Comparison of ENCODE assay signal across 16 mouse cellular contexts in genomic region chr13:54374106-54374706, GRCm38 (mm10). TPM values are rescaled to one million over a fixed set of nuclear protein-coding genes. Genes with fewer than 3 reads are reported as not detected.
DNase-seq lines count a peak whose midpoint lies in the region; ATAC-seq and TF ChIP-seq lines count a peak whose summit lies in the region.
"Had no signal": no experiment of that assay in that cellular context is flagged by ENCODE, and none has a peak within 500 bp of the region (broad histone marks: within the 10 kb centered on the region; RNA-seq: fewer than 3 reads in every experiment).

No protein-coding gene starts in this region.

- WGBS in neural tube, embryonic 12.5 days, result 37% methylated on average over 9 of the region's 9 CpGs
- 31% methylated on average over 9 of the region's 9 CpGs for WGBS in forebrain, postnatal 0 days
- WGBS in neural tube, embryonic 15.5 days, result 25% methylated on average over 9 of the region's 9 CpGs
- 51% methylated on average over 9 of the region's 9 CpGs for WGBS in lung, adult 2 months
- 44% methylated on average over 9 of the region's 9 CpGs for WGBS in intestine, embryonic 15.5 days

- DNase-seq in cerebellum, adult 9-10 months, result peak; percentile 66
- no peak for DNase-seq in neural tube, embryonic 10.5 days (ENCODE audit: extremely low spot score, low spot score)
- DNase-seq in forebrain, postnatal 0 days, result peak; percentile 79
- no peak for DNase-seq in lung, adult 2 months
- DNase-seq: adrenal gland, postnatal 36 days; heart, postnatal 4 days; kidney, adult 8-10 months; lung, postnatal 36 days; thymus, adult 18-20 months had no signal

- no peak for TF ChIP-seq POLR2A in lung, adult 2 months (IDR thresholded peaks at IDR 0.05; ENCODE audit: borderline replicate concordance, extremely low read depth, low read depth, low read length)

- H3K36me3 ChIP-seq in neural tube, embryonic 12.5 days, result peaks cover 7% of the 10 kb centered on the region; the same call in 1 of the 2 replicates
- peaks cover under 1% of the 10 kb centered on the region; the same call in 1 of the 2 replicates for H3K36me3 ChIP-seq in forebrain, postnatal 0 days (ENCODE audit: insufficient read depth)
- no peaks in the 10 kb centered on the region for H3K36me3 ChIP-seq in neural tube, embryonic 15.5 days
- H3K36me3 ChIP-seq in intestine, embryonic 15.5 days, result no peaks in the 10 kb centered on the region
- H3K36me3 ChIP-seq: embryonic facial prominence, embryonic 15.5 days; heart, embryonic 10.5 days; liver, embryonic 15.5 days had no signal

- no peak for ATAC-seq in cerebellum, adult (ENCODE audit: insufficient number of reproducible peaks, low FRiP score, low TSS enrichment)
- ATAC-seq in neural tube, embryonic 12.5 days (ENCODE audit: low FRiP score, low read depth), result no peak
- 0 out of 2 replicates have a peak, but pooled peaks have one; percentile 3 for ATAC-seq in forebrain, postnatal 0 days
- ATAC-seq in neural tube, embryonic 15.5 days (ENCODE audit: low FRiP score), result no peak
- no peak for ATAC-seq in intestine, embryonic 15.5 days

- peaks cover 5% of the 10 kb centered on the region for H3K27me3 ChIP-seq in neural tube, embryonic 12.5 days (replicated peaks)
- no peaks in the 10 kb centered on the region for H3K27me3 ChIP-seq in forebrain, postnatal 0 days (ENCODE audit: insufficient read depth, low read length)
- peaks cover 12% of the 10 kb centered on the region; the same call in 1 of the 2 replicates for H3K27me3 ChIP-seq in neural tube, embryonic 15.5 days (replicated peaks)
- peaks cover 5% of the 10 kb centered on the region; the same call in 1 of the 2 replicates for H3K27me3 ChIP-seq in intestine, embryonic 15.5 days (replicated peaks)

- TF ChIP-seq CTCF in forebrain, postnatal 0 days (IDR thresholded peaks at IDR 0.05; ENCODE audit: low read depth), result no peak
- no peak for TF ChIP-seq CTCF in lung, adult 2 months (IDR thresholded peaks at IDR 0.05; ENCODE audit: insufficient read depth, low read length)

- H3K27ac ChIP-seq in neural tube, embryonic 12.5 days, result no peak overlapping the region
- H3K27ac ChIP-seq in forebrain, postnatal 0 days (ENCODE audit: low read depth, low read length), result peak overlapping the region; percentile 70
- H3K27ac ChIP-seq in neural tube, embryonic 15.5 days (replicated peaks), result no peak overlapping the region
- no peak overlapping the region for H3K27ac ChIP-seq in intestine, embryonic 15.5 days
- H3K27ac ChIP-seq: embryonic facial prominence, embryonic 15.5 days; heart, embryonic 10.5 days; liver, embryonic 15.5 days had no signal

- peaks cover 35% of the 10 kb centered on the region for H3K4me1 ChIP-seq in neural tube, embryonic 12.5 days
- H3K4me1 ChIP-seq in forebrain, postnatal 0 days (ENCODE audit: insufficient read depth), result peaks cover 18% of the 10 kb centered on the region; the same call in 1 of the 2 replicates
- H3K4me1 ChIP-seq in neural tube, embryonic 15.5 days, result peaks cover 49% of the 10 kb centered on the region
- H3K4me1 ChIP-seq in lung, adult 2 months (ENCODE audit: control insufficient read depth, insufficient read depth, low read length), result no peaks in the 10 kb centered on the region
- peaks cover 27% of the 10 kb centered on the region for H3K4me1 ChIP-seq in intestine, embryonic 15.5 days (replicated peaks)

- no peaks in the 10 kb centered on the region for H3K9me3 ChIP-seq in neural tube, embryonic 12.5 days
- no peaks in the 10 kb centered on the region for H3K9me3 ChIP-seq in forebrain, postnatal 0 days (ENCODE audit: low read length)
- H3K9me3 ChIP-seq in neural tube, embryonic 15.5 days (replicated peaks), result no peaks in the 10 kb centered on the region
- H3K9me3 ChIP-seq in intestine, embryonic 15.5 days, result no peaks in the 10 kb centered on the region
- H3K9me3 ChIP-seq: embryonic facial prominence, embryonic 15.5 days; heart, embryonic 10.5 days; liver, embryonic 15.5 days had no signal

- no peak overlapping the region for H3K4me3 ChIP-seq in neural tube, embryonic 12.5 days
- peak overlapping the region; percentile 16; the same call in 1 of the 2 replicates for H3K4me3 ChIP-seq in forebrain, postnatal 0 days (ENCODE audit: low read depth, low read length)
- no peak overlapping the region for H3K4me3 ChIP-seq in neural tube, embryonic 15.5 days (replicated peaks)
- H3K4me3 ChIP-seq in lung, adult 2 months (replicated peaks; ENCODE audit: extremely low read depth, low read depth, low read length), result no peak overlapping the region
- no peak overlapping the region for H3K4me3 ChIP-seq in intestine, embryonic 15.5 days (replicated peaks)
- H3K4me3 ChIP-seq: embryonic facial prominence, embryonic 15.5 days; heart, embryonic 10.5 days; liver, embryonic 15.5 days had no signal

- H3K9ac ChIP-seq in neural tube, embryonic 12.5 days, result 0 out of 2 replicates have a peak overlapping the region, but pooled peaks have one; percentile 5
- peak overlapping the region; percentile 31; the same call in 1 of the 2 replicates for H3K9ac ChIP-seq in forebrain, postnatal 0 days
- no peak overlapping the region for H3K9ac ChIP-seq in neural tube, embryonic 15.5 days (replicated peaks)
- no peak overlapping the region for H3K9ac ChIP-seq in intestine, embryonic 15.5 days
- H3K9ac ChIP-seq: embryonic facial prominence, embryonic 15.5 days; liver, embryonic 15.5 days had no signal

- H3K4me2 ChIP-seq in neural tube, embryonic 12.5 days (replicated peaks), result no peak overlapping the region
- peak overlapping the region; percentile 52 for H3K4me2 ChIP-seq in forebrain, postnatal 0 days (ENCODE audit: low read depth)
- peak overlapping the region; percentile 22 for H3K4me2 ChIP-seq in neural tube, embryonic 15.5 days
- H3K4me2 ChIP-seq in intestine, embryonic 15.5 days (replicated peaks), result no peak overlapping the region
- H3K4me2 ChIP-seq: embryonic facial prominence, embryonic 15.5 days; liver, embryonic 15.5 days had no signal

RNA-seq across cellular contexts. Expression of gene Cplx2, which starts 3.1 kb away (rescaled TPM):
- 13.6 and 15.4 TPM in 2 replicates for polyA plus RNA-seq in neural tube, embryonic 12.5 days (2016; fragmentation: Nextera tagmentation; extraction: Ambion mirVana)
- 98.4 and 102 TPM in 2 replicates for total RNA-seq in forebrain, postnatal 0 days (2014; rRNA removed)
- 40.0 and 49.8 TPM in 2 replicates for polyA plus RNA-seq in forebrain, postnatal 0 days (2015; fragmentation: Nextera tagmentation; extraction: Ambion mirVana)
- 19.8 and 20.0 TPM in 2 replicates for polyA plus RNA-seq in neural tube, embryonic 15.5 days (2015; fragmentation: Nextera tagmentation; extraction: Ambion mirVana)
- polyA plus RNA-seq in lung, adult 2 months (2012; rRNA removed), result 6.1 and 7.0 TPM in 2 replicates
- 3.2 and 3.4 TPM in 2 replicates for polyA plus RNA-seq in intestine, embryonic 15.5 days (2015; fragmentation: Nextera tagmentation; extraction: Ambion mirVana)

Comparison
In these comparisons a context has a peak if more than half of its experiments do, and no peak if none do; other contexts are left out.
1. H3K4me2 ChIP-seq: peak in forebrain, postnatal 0 days (single experiment) and neural tube, embryonic 15.5 days (single experiment); none in neural tube, embryonic 12.5 days (single experiment) and intestine, embryonic 15.5 days (single experiment).
2. H3K9ac ChIP-seq: peak in neural tube, embryonic 12.5 days (single experiment) and forebrain, postnatal 0 days (single experiment); none in neural tube, embryonic 15.5 days (single experiment) and intestine, embryonic 15.5 days (single experiment).
3. DNase-seq: peak in cerebellum, adult 9-10 months (single experiment) and forebrain, postnatal 0 days (single experiment); none in neural tube, embryonic 10.5 days (single experiment) and lung, adult 2 months (single experiment).